Mouse (Mus musculus): ENCODE results near the gene Gkn1. TPM values are rescaled to one million over a fixed set of nuclear protein-coding genes. Genes with fewer than 3 reads are reported as not detected.

Gene Gkn1
- 0.13 TPM in 1 of 2 replicates, not detected in the other for polyA plus RNA-seq (2012; rRNA removed)

DNA sequence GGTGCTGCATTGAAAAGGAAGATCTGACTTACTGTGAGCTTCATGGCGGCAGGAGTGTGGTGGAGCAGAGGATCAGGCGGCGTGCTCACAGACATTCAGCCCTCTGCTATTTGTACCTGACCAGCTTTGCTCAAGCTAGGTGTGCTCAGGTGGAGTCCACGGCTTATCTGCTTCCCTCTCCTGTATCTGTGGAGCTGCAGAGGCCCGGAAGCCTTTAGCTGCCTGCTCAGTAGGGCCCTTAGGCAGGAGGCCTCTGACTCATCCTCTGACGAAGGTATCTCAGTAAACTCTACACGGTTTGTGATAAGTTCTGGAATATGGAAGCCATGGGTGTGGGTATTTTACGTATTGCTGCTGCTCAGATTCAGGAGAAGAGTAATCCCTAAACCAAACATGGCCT, at the start of gene Gkn1:
Gene Gkn1, minus strand, starts transcription at position 114 of the 400 bp plus-strand sequence.
- WGBS, result 93% methylated on average over 8 of the region's 8 CpGs
- Histone ChIP-seq H3K4me1 (ENCODE audit: control insufficient read depth, insufficient read depth, insufficient read length) (no peaks in the 10 kb centered on the region), H3K27me3 (ENCODE audit: control insufficient read depth, insufficient read depth, low read length) (no peaks in the 10 kb centered on the region), H3K27ac (ENCODE audit: insufficient read depth, low read length) (no peak within 1 kb of the TSS), H3K36me3 (ENCODE audit: control insufficient read depth, insufficient read depth, low read length) (no peaks in the 10 kb centered on the region), H3K4me3 (ENCODE audit: extremely low read depth, insufficient read depth, insufficient read length) (no peak within 1 kb of the TSS)
- TF ChIP-seq CTCF (IDR thresholded peaks at IDR 0.05; ENCODE audit: extremely low read depth, insufficient read depth, insufficient read length, insufficient replicate concordance) (no peak), POLR2A (IDR thresholded peaks at IDR 0.05; ENCODE audit: low read depth, low read length) (no peak)
- DNase-seq (ENCODE audit: low read depth in 1 of 2, low spot score in 2 of 2), result no peak

DNA sequence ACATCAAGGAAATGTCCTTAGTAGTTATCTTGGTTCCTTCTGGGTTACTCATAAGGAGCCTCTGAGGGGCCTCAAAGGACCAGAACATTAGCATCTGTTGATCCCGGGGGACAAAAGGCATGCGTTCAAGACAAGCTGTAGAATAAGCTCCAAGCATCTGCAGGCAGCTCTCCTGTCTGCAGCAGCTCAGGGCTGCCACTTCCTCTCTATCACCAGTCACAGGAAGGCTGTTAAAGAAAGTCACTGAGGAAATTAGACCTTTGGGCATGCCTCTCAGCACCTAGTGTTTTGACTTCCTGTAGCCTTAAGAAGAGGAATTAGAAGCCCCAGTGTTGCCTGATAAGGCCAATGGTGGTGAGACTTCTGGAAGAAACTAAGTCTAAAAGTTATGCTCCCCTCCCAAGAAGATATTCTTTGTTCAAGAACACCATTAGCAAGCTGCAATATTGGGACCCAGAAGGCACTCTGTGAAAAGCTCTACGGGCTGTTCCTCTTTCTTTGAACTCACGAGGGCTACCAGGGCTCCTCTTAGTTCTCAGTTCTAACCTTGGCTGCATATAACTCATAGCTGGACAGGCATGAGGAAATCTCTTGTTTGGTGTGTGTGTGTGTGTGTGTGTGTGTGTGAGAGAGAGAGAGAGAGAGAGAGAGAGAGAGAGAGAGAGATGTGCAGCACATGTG, 49.3 kb upstream of the Gkn1 start:
- WGBS, result 2% methylated on average over 4 of the region's 4 CpGs

DNA sequence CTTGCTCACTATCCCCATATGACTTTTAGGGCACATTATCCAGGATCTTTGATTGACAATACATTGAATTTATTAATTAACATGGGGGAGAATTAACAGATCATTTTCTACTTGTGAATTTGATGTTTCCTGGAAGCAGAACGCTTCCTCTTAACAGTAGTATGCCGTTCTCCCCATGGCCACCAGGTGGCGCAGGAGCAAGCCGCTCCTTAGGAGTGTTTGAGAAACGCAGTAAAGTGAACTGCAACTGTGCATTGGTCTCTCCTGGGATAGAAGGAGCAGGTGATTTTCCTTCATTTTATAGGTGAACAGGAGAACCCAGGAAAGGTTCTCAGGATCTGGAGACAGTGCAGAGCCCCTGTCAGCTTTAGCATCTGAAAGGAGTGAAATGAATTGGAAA, 48.4 kb upstream of the Gkn1 start:
- TF ChIP-seq CTCF (IDR thresholded peaks at IDR 0.05; ENCODE audit: extremely low read depth, insufficient read depth, insufficient read length, insufficient replicate concordance) (peak; percentile 88; the same call in 1 of the 2 replicates), POLR2A (IDR thresholded peaks at IDR 0.05; ENCODE audit: low read depth, low read length) (no peak)
- DNase-seq (ENCODE audit: low read depth in 1 of 2, low spot score in 2 of 2), result peak; percentile 43 to 83
- Histone ChIP-seq H3K36me3 (ENCODE audit: control insufficient read depth, insufficient read depth, low read length) (no peaks in the 10 kb centered on the region), H3K27ac (ENCODE audit: insufficient read depth, low read length) (no peak overlapping the region), H3K27me3 (ENCODE audit: control insufficient read depth, insufficient read depth, low read length) (no peaks in the 10 kb centered on the region), H3K4me1 (ENCODE audit: control insufficient read depth, insufficient read depth, insufficient read length) (peaks cover 12% of the 10 kb centered on the region; the same call in 1 of the 2 replicates), H3K4me3 (ENCODE audit: extremely low read depth, insufficient read depth, insufficient read length) (no peak overlapping the region)
- under 1% methylated on average over 5 of the region's 5 CpGs for WGBS

More for the DNA sequence above, 49.3 kb upstream of the Gkn1 start:
- Histone ChIP-seq H3K4me1 (ENCODE audit: control insufficient read depth, insufficient read depth, insufficient read length) (peaks cover 12% of the 10 kb centered on the region; the same call in 1 of the 2 replicates), H3K27me3 (ENCODE audit: control insufficient read depth, insufficient read depth, low read length) (no peaks in the 10 kb centered on the region), H3K27ac (ENCODE audit: insufficient read depth, low read length) (peak overlapping the region; percentile 10), H3K36me3 (ENCODE audit: control insufficient read depth, insufficient read depth, low read length) (no peaks in the 10 kb centered on the region), H3K4me3 (ENCODE audit: extremely low read depth, insufficient read depth, insufficient read length) (no peak overlapping the region)
- peak; percentile 19 to 37 for DNase-seq (ENCODE audit: low read depth in 1 of 2, low spot score in 2 of 2)
- TF ChIP-seq CTCF (IDR thresholded peaks at IDR 0.05; ENCODE audit: extremely low read depth, insufficient read depth, insufficient read length, insufficient replicate concordance) (no peak), POLR2A (IDR thresholded peaks at IDR 0.05; ENCODE audit: low read depth, low read length) (no peak)

DNA sequence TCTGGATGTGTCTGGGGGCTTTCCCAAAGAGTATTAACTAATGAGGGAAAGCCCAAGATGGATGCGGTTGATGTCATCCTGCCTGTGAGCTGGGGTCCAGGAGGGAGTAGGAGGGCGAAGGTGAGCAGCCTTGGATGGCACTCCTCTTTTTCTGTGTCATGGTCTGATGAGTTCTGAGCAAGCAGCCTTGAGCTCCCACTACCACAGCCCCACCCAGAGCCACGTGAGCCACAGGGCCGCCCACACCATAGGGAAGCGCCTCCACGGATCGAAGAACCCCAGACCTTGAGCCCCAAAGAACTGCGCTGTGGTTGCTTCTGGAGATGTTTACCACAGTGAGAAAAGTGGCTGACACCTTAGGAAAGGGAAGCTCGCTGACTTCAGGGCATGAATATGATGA, 44.0 kb upstream of the Gkn1 start:
- TF ChIP-seq CTCF (IDR thresholded peaks at IDR 0.05; ENCODE audit: extremely low read depth, insufficient read depth, insufficient read length, insufficient replicate concordance) (no peak), POLR2A (IDR thresholded peaks at IDR 0.05; ENCODE audit: low read depth, low read length) (no peak)
- 70% methylated on average over 9 of the region's 9 CpGs for WGBS
- Histone ChIP-seq H3K27ac (ENCODE audit: insufficient read depth, low read length) (no peak overlapping the region), H3K4me1 (ENCODE audit: control insufficient read depth, insufficient read depth, insufficient read length) (peaks cover 6% of the 10 kb centered on the region; the same call in 1 of the 2 replicates), H3K36me3 (ENCODE audit: control insufficient read depth, insufficient read depth, low read length) (no peaks in the 10 kb centered on the region), H3K27me3 (ENCODE audit: control insufficient read depth, insufficient read depth, low read length) (no peaks in the 10 kb centered on the region), H3K4me3 (ENCODE audit: extremely low read depth, insufficient read depth, insufficient read length) (no peak overlapping the region)
- peak in 1 of 2 experiments; percentile 48 for DNase-seq (ENCODE audit: low read depth in 1 of 2, low spot score in 2 of 2)

DNA sequence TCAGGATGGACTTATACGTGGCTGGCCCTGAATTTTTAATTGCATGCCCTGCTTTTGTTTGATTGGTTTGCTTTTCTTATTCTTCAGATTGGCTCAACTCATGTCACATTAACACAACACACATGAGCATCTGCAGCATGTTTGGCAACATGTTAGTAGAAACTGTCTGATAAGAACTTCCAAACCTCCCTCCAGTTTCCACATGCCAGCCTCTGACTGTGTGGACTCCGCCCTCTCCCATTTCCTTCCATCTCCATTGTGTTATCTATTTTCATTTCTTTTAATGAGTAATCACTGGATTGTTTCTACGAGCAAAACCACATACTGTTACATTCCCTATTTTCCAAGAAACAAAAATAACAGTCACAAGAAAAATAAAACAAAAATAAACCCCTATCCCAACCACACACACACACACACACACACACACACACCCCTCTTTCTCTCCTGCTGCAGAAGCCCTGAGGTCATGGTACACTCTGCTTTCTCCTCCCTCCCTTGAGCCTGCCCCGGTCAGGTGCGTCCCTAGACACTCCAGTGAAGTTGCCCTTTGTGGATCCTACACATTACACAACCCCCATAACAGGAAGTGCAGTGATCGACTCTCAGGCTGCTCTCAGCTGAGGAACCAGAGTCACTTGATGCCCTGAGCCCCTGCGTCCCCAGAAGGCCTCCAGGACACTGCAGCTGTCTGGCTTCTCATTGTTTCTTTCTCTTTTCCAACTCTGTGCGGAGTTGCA, 42.9 kb upstream of the Gkn1 start:
- DNase-seq (ENCODE audit: low read depth in 1 of 2, low spot score in 2 of 2), result peak in 1 of 2 experiments; percentile 7

DNA sequence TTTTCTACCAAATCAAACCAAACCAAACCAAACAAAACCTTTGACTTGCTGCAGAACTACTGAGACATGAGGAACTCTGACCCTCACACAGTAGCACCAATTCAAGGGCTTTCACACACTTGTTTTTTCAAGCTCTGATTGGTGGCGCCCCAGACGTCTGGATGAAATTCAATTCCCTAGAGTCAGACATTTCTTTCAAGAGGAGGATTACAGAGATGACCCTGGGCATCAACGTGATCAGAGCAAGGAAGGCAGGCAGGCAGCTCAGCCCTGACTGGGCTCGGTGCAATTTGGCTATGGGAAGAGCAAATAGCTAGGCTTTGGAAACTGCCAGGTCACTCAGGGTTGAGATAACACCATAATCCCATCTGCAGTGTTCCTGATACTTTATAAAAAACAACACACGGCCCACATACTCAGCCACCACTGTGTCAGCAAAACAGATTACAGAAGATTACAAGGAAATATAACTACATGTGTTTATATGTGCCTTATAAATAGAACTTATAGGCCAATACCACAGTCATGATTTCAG, 38.8 kb upstream of the Gkn1 start:
- H3K4me3 ChIP-seq (ENCODE audit: extremely low read depth, insufficient read depth, insufficient read length), result no peak overlapping the region
- TF ChIP-seq POLR2A (IDR thresholded peaks at IDR 0.05; ENCODE audit: low read depth, low read length) (no peak), CTCF (IDR thresholded peaks at IDR 0.05; ENCODE audit: extremely low read depth, insufficient read depth, insufficient read length, insufficient replicate concordance) (no peak)
- H3K27me3 ChIP-seq (ENCODE audit: control insufficient read depth, insufficient read depth, low read length), result no peaks in the 10 kb centered on the region
- 78% methylated on average over 5 of the region's 5 CpGs for WGBS
- H3K27ac ChIP-seq (ENCODE audit: insufficient read depth, low read length), result no peak overlapping the region
- DNase-seq (ENCODE audit: low read depth in 1 of 2, low spot score in 2 of 2), result no peak
- no peaks in the 10 kb centered on the region for H3K4me1 ChIP-seq (ENCODE audit: control insufficient read depth, insufficient read depth, insufficient read length)
- no peaks in the 10 kb centered on the region for H3K36me3 ChIP-seq (ENCODE audit: control insufficient read depth, insufficient read depth, low read length)

More for the DNA sequence above, 42.9 kb upstream of the Gkn1 start:
- H3K27me3 ChIP-seq (ENCODE audit: control insufficient read depth, insufficient read depth, low read length), result no peaks in the 10 kb centered on the region
- H3K4me1 ChIP-seq (ENCODE audit: control insufficient read depth, insufficient read depth, insufficient read length), result no peaks in the 10 kb centered on the region
- H3K36me3 ChIP-seq (ENCODE audit: control insufficient read depth, insufficient read depth, low read length), result no peaks in the 10 kb centered on the region
- no peak overlapping the region for H3K4me3 ChIP-seq (ENCODE audit: extremely low read depth, insufficient read depth, insufficient read length)
- TF ChIP-seq CTCF (IDR thresholded peaks at IDR 0.05; ENCODE audit: extremely low read depth, insufficient read depth, insufficient read length, insufficient replicate concordance) (no peak), POLR2A (IDR thresholded peaks at IDR 0.05; ENCODE audit: low read depth, low read length) (no peak)
- H3K27ac ChIP-seq (ENCODE audit: insufficient read depth, low read length), result no peak overlapping the region
- WGBS, result 53% methylated on average over 8 of the region's 8 CpGs
